Mouse (Mus musculus) large intestine, adult 2 months (tissue): Measurements from ENCODE around the gene Crocc. TPM values are rescaled to one million over a fixed set of nuclear protein-coding genes. Genes with fewer than 3 reads are reported as not detected.

Source experiments
- polyA plus RNA-seq: library from polyadenylated mRNA; depleted of rRNA; stranded (reverse); fragments of >200 nt; gene quantifications from 2 replicates; pipeline ENCODE4 v1.2.3, GENCODE M21; 2012; rRNA removed

The Crocc gene
- polyA plus RNA-seq, 1 experiment: 4.3 TPM

Other genes with a start within 250 kb of the Crocc start
- gene Padi3, start 249.9 kb downstream of the Crocc start, polyA plus RNA-seq: not detected in 2 replicates
- 0.02 and 0.05 TPM in 2 replicates for gene Padi1, start 214.8 kb downstream of the Crocc start, polyA plus RNA-seq
- 2.1 and 2.4 TPM in 2 replicates for gene Padi2, start 154.2 kb downstream of the Crocc start, polyA plus RNA-seq
- gene Sdhb, start 99.3 kb downstream of the Crocc start, polyA plus RNA-seq: 328 and 371 TPM in 2 replicates
- 31.7 and 40.0 TPM in 2 replicates for gene Atp13a2, start 73.7 kb downstream of the Crocc start, polyA plus RNA-seq
- 10.4 and 10.6 TPM in 2 replicates for gene Mfap2, start 50.1 kb downstream of the Crocc start, polyA plus RNA-seq
- 60.9 and 72.4 TPM in 2 replicates for gene Necap2, start 17.8 kb upstream of the Crocc start, polyA plus RNA-seq
- not detected in 2 replicates for gene Spata21, start 27.8 kb upstream of the Crocc start, polyA plus RNA-seq
- 46.7 and 49.1 TPM in 2 replicates for gene Szrd1, start 79.2 kb upstream of the Crocc start, polyA plus RNA-seq
- gene Fbxo42, start 87.4 kb upstream of the Crocc start, polyA plus RNA-seq: 10.9 and 17.1 TPM in 2 replicates
- 0.55 and 2.2 TPM in 2 replicates for gene Rsg1, start 153.4 kb upstream of the Crocc start, polyA plus RNA-seq
- gene Arhgef19, start 178.9 kb upstream of the Crocc start, polyA plus RNA-seq: 17.8 and 25.2 TPM in 2 replicates
- gene Epha2, start 240.7 kb upstream of the Crocc start, polyA plus RNA-seq: 22.6 and 46.0 TPM in 2 replicates